ENCODE assay signal across 8 mouse cellular contexts in genomic region chr16:91545597-91546281, GRCm38 (mm10). TPM values are rescaled to one million over a fixed set of nuclear protein-coding genes. Genes with fewer than 3 reads are reported as not detected.
A peak's percentile ranks its signal among the peaks of the same experiment; 100 is the strongest.
DNase-seq lines count a peak whose midpoint lies in the region; ATAC-seq and TF ChIP-seq lines count a peak whose summit lies in the region.

No protein-coding gene starts in this region.

- H3K36me3 ChIP-seq in liver, postnatal 0 days (replicated peaks; ENCODE audit: insufficient read depth, low read length) = peaks cover 6% of the 10 kb centered on the region; the same call in 1 of the 2 replicates
- H3K36me3 ChIP-seq in splenic B cell, adult 2 months (ENCODE audit: control insufficient read depth, insufficient read depth, low read length, poor library complexity, severe bottlenecking) = no peaks in the 10 kb centered on the region

- TF ChIP-seq CTCF in embryonic fibroblast, embryonic 13.5 days (IDR thresholded peaks at IDR 0.05; ENCODE audit: borderline replicate concordance, insufficient read depth, low read length) = no peak
- TF ChIP-seq CTCF in liver, postnatal 0 days (IDR thresholded peaks at IDR 0.05; ENCODE audit: low read depth) = no peak

- peaks cover 15% of the 10 kb centered on the region for H3K4me1 ChIP-seq in embryonic fibroblast, embryonic 13.5 days (ENCODE audit: control insufficient read depth, insufficient read depth, low read length)
- peaks cover 48% of the 10 kb centered on the region for H3K4me1 ChIP-seq in liver, postnatal 0 days (ENCODE audit: insufficient read depth)

- ATAC-seq in liver, postnatal 0 days = peak; percentile 71

- no peak for TF ChIP-seq POLR2A in embryonic fibroblast, embryonic 13.5 days (IDR thresholded peaks at IDR 0.05; ENCODE audit: low read depth, low read length)

- H3K4me3 ChIP-seq in embryonic fibroblast, embryonic 13.5 days (ENCODE audit: insufficient read depth, low read length) = no peak overlapping the region
- H3K4me3 ChIP-seq in liver, postnatal 0 days (ENCODE audit: low read depth, low read length) = peak overlapping the region; percentile 86; the same call in 1 of the 2 replicates

- H3K9me3 ChIP-seq in liver, postnatal 0 days (ENCODE audit: low read length) = no peaks in the 10 kb centered on the region

- peak; percentile 98 for TF ChIP-seq EP300 in liver, postnatal 0 days (IDR thresholded peaks at IDR 0.05; ENCODE audit: low read depth)

- peak; percentile 39 for DNase-seq in kidney, adult 18-20 months
- DNase-seq in kidney, adult 11 months = no peak
- DNase-seq in liver, postnatal 0 days = peak; percentile 76
- peak; percentile 60 for DNase-seq in splenic B cell, adult 2 months (ENCODE audit: low read depth, low spot score)
- DNase-seq in layer of hippocampus, postnatal 14 days (ENCODE audit: low spot score in 2 of 2) = no peak
- no peak for DNase-seq in left cerebral cortex, adult 9 months (ENCODE audit: low spot score in 2 of 2)
- no peak for DNase-seq in right cerebral cortex, postnatal 14 days

- peak overlapping the region; percentile 65 for H3K27ac ChIP-seq in embryonic fibroblast, embryonic 13.5 days (ENCODE audit: insufficient read depth, low read length)
- peak overlapping the region; percentile 96 for H3K27ac ChIP-seq in liver, postnatal 0 days (ENCODE audit: low read depth)

- whole genome bisulfite sequencing in liver, postnatal 0 days (ENCODE audit: insufficient replicate concordance) = 22% methylated on average over 10 of the region's 10 CpGs

- H3K27me3 ChIP-seq in liver, postnatal 0 days (ENCODE audit: insufficient read depth, low read length) = no peaks in the 10 kb centered on the region
- no peaks in the 10 kb centered on the region for H3K27me3 ChIP-seq in splenic B cell, adult 2 months (ENCODE audit: control insufficient read depth, insufficient read depth, low read length, poor library complexity, severe bottlenecking)

- peak overlapping the region; percentile 95 for H3K9ac ChIP-seq in liver, postnatal 0 days (replicated peaks)

- H3K4me2 ChIP-seq in liver, postnatal 0 days (ENCODE audit: low read depth, low read length) = peak overlapping the region; percentile 89

RNA-seq across cellular contexts. Expression of gene Ifngr2, which starts 1.1 kb away (rescaled TPM):
- 85.7 and 104 TPM in 2 replicates for polyA plus RNA-seq in embryonic fibroblast, embryonic 13.5 days (2011; ENCODE audit: insufficient read length, low read depth, missing spikeins)
- polyA plus RNA-seq in liver, postnatal 0 days (2015; fragmentation: Nextera tagmentation; extraction: Ambion mirVana) = 18.2 and 20.8 TPM in 2 replicates
- 10 to 100 TPM; 82.4 to 87.0 TPM for total RNA-seq in layer of hippocampus, postnatal 14 days (2021)

RNA-seq across cellular contexts. Expression of gene Tmem50b, which starts 51.9 kb away (rescaled TPM):
- polyA plus RNA-seq in embryonic fibroblast, embryonic 13.5 days (2011; ENCODE audit: insufficient read length, low read depth, missing spikeins) = 25.4 and 27.7 TPM in 2 replicates
- 8.6 and 9.8 TPM in 2 replicates for polyA plus RNA-seq in liver, postnatal 0 days (2015; fragmentation: Nextera tagmentation; extraction: Ambion mirVana)
- 100 to 1,000 TPM; 126 to 142 TPM for total RNA-seq in layer of hippocampus, postnatal 14 days (2021)

Comparison
In these comparisons a context has a peak if more than half of its experiments do, and no peak if none do; other contexts are left out.
1. DNase-seq: peak in kidney, adult 18-20 months (single experiment), liver, postnatal 0 days (single experiment) and splenic B cell, adult 2 months (single experiment); none in kidney, adult 11 months (single experiment), layer of hippocampus, postnatal 14 days (0 of 2), left cerebral cortex, adult 9 months (0 of 2) and right cerebral cortex, postnatal 14 days (single experiment).